Mouse (Mus musculus): ENCODE data around the gene Gnai2.

DNA sequence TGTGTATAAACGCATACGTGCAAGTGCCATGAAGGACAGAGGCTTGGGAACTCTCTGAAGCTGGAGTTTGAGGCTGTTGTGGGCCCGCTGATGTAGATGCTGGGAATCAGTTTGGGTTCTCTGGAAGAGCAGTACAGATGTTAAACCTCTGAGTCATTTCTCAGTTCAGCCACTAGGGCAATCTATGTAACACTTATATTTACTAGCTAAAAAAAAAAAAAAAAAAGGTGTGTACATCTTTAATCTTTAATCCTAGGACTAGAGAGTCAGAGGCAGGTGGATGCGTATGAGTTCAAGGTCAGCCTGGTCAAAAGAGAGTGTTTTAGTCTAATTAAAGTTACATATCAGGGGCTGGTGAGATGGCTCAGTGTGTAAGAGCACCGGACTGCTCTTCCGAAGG, 11.8 kb upstream of the Gnai2 start:
- TF ChIP-seq CTCF (IDR thresholded peaks at IDR 0.05; ENCODE audit: extremely low read depth, insufficient read depth, insufficient read length, insufficient replicate concordance) (no peak), POLR2A (IDR thresholded peaks at IDR 0.05; ENCODE audit: low read depth, low read length) (no peak)
